Mouse (Mus musculus) forebrain, embryonic 12.5 days (tissue): ENCODE measurements at regions not wholly inside any gene's neighbourhood (a gene's known extent, or its start where the extent isn't known, plus 50 kb on each side); places are given as distances from the start of the nearest gene placed in this dataset.
A peak's percentile ranks its signal among the peaks of the same experiment; 100 is the strongest.
"Not testable (repeated sequence)": the region's sequence is repeated elsewhere in the genome, so short reads cannot be mapped to it uniquely, and the experiment has no call there.

Experiments used
- ATAC-seq: fragments of 200-750 bp; cut with Nextera tagmentation; 2 replicates; pipeline ENCODE4 v1.8.0; 2017; ENCODE audit warnings: moderate TSS enrichment; ENCODE audit not compliant: low FRiP score
- H3K27ac ChIP-seq: fragments of 300-500 bp; sonication (generic); 2 replicates; pipeline ENCODE4 v1.5.1; 2016; ENCODE audit warnings: mild to moderate bottlenecking
- H3K27me3 ChIP-seq: fragments of 300-500 bp; sonication (generic); 2 replicates; pipeline ENCODE4 v1.6.1; 2016; ENCODE audit warnings: mild to moderate bottlenecking
- H3K36me3 ChIP-seq: fragments of 300-500 bp; sonication (generic); replicated peaks from 2 replicates; pipeline ENCODE4 v1.6.1; 2016; ENCODE audit warnings: mild to moderate bottlenecking
- H3K4me1 ChIP-seq: fragments of 300-500 bp; sonication (generic); 2 replicates; pipeline ENCODE4 v1.6.1; 2016
- H3K4me2 ChIP-seq: fragments of 300-500 bp; sonication (generic); 2 replicates; pipeline ENCODE4 v1.6.1; 2016; ENCODE audit warnings: mild to moderate bottlenecking, moderate library complexity
- H3K4me3 ChIP-seq: fragments of 300-500 bp; sonication (generic); replicated peaks from 2 replicates; pipeline ENCODE4 v1.5.1; 2016; ENCODE audit warnings: mild to moderate bottlenecking
- H3K9ac ChIP-seq: fragments of 300-500 bp; sonication (generic); 2 replicates; pipeline ENCODE4 v1.6.1; 2016; ENCODE audit warnings: mild to moderate bottlenecking
- H3K9me3 ChIP-seq: fragments of 300-500 bp; sonication (generic); 2 replicates; pipeline ENCODE4 v1.6.1; 2016
- WGBS: fragments of 180-500 bp; shearing (Covaris S2); methylation state at CpG from one replicate; pipeline ENCODE4 v1.1.7; 2016; 5-methylcytosine and 5-hydroxymethylcytosine counted together

DNA sequence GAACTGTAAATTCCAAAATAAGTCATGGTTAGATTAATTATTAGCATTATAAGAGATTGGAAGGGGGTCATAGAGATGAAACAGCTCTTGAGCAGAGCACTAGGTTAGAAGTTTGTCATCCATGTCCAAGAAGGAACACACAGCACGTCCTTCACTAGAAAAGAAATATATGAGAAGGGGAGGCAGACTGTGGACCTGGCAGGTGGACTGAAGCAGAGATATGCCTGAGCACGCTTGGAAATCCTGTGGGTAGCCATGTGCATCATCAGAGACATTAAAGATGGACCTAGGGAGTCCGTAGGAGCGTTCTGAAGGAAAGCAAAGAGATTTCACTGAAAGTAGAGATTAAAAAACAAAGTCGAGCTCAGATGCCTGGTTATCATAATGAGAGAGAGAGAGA is 343.9 kb upstream of the Rgma start:
- Histone ChIP-seq H3K4me1 (peaks cover 4% of the 10 kb centered on the region), H3K4me3 (no peak overlapping the region), H3K9ac (no peak overlapping the region), H3K27me3 (no peaks in the 10 kb centered on the region), H3K9me3 (no peaks in the 10 kb centered on the region), H3K27ac (no peak overlapping the region), H3K36me3 (no peaks in the 10 kb centered on the region), H3K4me2 (no peak overlapping the region)
- WGBS, result 88% methylated on average over 5 of the region's 5 CpGs
- no peak for ATAC-seq

DNA sequence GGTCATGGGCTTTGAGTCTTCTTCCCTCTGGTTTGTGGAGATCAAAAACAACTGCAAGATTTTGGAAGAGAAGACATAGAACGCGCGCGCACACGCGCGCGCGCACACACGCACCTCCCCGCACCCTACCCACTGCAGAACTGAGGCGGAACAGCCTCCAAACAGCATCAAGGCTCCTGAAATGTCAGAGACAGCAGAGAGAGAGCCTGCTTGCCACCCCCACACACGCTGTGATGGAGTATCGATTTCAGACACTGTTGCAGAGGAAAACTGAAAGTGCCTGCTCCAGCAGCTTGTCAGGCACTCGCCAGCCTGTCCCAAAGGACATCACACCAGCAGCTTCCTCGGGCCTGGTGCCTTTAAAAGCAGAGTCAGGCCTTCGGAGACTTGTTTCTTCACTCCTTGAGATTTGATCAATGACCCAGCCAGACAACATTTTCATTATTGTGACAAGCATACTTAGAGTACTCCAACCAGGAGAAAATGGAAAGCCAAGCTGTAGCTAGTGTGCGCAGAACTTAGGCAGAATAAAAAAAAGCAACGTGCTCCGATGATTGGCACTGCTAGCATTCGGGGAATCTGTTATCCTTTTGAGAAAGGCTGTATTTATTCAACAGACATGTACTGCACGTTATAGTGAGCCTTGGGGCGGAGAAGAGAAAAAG is 342.9 kb upstream of the Rgma start:
- ATAC-seq, result no peak

DNA sequence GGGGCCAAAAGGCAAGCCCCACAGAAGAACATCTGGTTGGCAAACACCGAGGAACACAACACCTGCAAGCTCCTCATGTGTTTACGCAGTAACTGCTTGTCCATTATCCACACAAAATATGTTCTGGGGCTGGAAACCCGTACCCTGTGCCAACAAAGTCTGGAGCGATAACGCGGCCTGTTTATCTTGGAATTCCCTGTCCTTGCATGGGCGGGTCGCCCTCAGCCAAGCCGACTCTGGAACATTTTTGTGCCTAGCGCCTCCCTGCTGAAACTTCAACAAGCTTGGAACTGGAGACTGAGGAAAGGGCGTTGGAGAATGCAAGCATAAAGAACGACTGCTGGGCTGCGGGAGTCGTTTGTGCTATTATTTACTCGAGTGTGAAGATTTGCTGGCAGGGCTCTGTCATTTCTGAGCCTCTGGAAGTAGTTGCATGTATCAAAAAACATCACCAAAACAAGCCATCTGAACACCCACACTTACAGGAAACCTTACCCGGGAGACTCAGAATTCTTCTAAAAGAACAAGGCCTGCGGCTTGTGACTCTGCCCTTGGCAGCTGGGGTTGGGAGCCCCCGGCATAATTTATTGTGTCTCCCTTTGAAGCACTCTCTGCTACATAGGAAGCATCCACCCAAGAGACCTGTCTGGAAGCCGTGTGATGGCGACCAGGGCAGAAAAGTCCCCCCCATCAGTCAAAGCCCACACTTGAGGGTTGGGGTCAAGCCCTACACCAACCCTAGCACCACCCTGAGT is 338.3 kb upstream of the Rgma start:
- Histone ChIP-seq H3K9me3 (no peaks in the 10 kb centered on the region), H3K36me3 (no peaks in the 10 kb centered on the region), H3K27me3 (no peaks in the 10 kb centered on the region), H3K4me1 (peaks cover 11% of the 10 kb centered on the region), H3K27ac (no peak overlapping the region), H3K9ac (no peak overlapping the region), H3K4me3 (no peak overlapping the region), H3K4me2 (no peak overlapping the region)
- ATAC-seq, result no peak
- whole genome bisulfite sequencing, result 81% methylated on average over 20 of the region's 20 CpGs

More for the DNA sequence above, 342.9 kb upstream of the Rgma start:
- Histone ChIP-seq H3K9me3 (no peaks in the 10 kb centered on the region), H3K27ac (peak overlapping the region; percentile 19; the same call in 1 of the 2 replicates), H3K27me3 (no peaks in the 10 kb centered on the region), H3K9ac (no peak overlapping the region), H3K4me2 (no peak overlapping the region), H3K36me3 (no peaks in the 10 kb centered on the region), H3K4me3 (no peak overlapping the region), H3K4me1 (peaks cover 11% of the 10 kb centered on the region)
- 80% methylated on average over 23 of the region's 23 CpGs for WGBS

DNA sequence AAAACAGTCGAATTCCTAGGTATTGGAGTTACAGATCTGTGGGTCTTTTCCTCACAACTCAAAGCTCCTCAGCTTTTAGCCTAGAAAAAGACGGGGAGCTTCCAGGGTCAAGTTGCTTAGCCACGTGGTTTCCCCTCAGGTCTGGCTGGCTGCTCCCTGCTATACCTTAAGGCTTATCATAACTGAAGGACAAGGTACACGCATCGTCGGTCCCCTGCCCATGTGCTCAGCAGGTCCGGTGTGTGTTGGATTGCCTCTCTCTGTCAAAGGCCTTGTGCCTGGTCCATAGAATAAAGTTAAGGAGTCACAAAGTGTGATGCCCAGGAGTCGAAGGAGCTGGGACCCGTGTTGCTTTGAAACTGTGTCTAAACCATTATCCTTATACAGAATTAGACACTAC is 337.7 kb upstream of the Rgma start:
- 91% methylated on average over 9 of the region's 9 CpGs for WGBS
- ATAC-seq, result no peak
- H3K4me1 ChIP-seq, result peaks cover 7% of the 10 kb centered on the region; the same call in 1 of the 2 replicates
- H3K9me3 ChIP-seq, result no peaks in the 10 kb centered on the region
- H3K27me3 ChIP-seq, result no peaks in the 10 kb centered on the region
- no peaks in the 10 kb centered on the region for H3K36me3 ChIP-seq
- H3K9ac ChIP-seq, result no peak overlapping the region
- no peak overlapping the region for H3K4me2 ChIP-seq
- H3K27ac ChIP-seq, result no peak overlapping the region
- no peak overlapping the region for H3K4me3 ChIP-seq

DNA sequence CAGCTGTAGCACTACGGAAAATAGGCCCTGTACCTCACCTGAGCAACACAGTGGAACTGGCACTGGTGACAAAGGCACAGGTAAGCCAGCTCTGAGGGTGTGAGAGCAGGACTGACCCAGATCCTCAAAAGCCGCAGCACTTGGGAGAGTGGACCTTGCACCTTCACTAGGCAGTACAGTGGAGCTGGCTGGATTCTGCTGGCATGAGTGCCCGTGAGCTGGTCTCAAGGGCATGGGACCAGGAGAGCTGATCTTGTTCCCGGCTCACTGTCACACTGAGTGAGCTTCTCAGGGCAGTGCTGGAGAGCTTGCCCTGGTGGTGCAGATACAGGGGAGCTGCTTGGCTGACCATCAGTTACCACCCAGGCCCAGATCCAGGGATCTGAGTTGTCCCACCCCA is 335.4 kb upstream of the Rgma start:
- no peak overlapping the region for H3K27ac ChIP-seq
- H3K9me3 ChIP-seq, result no peaks in the 10 kb centered on the region; the same call in 1 of the 2 replicates
- H3K4me3 ChIP-seq, result no peak overlapping the region
- no peaks in the 10 kb centered on the region for H3K36me3 ChIP-seq
- H3K4me1 ChIP-seq, result peaks cover 7% of the 10 kb centered on the region; the same call in 1 of the 2 replicates
- no peaks in the 10 kb centered on the region for H3K27me3 ChIP-seq
- no peak for ATAC-seq
- WGBS, result 92% methylated on average over 4 of the region's 4 CpGs
- H3K9ac ChIP-seq, result no peak overlapping the region
- H3K4me2 ChIP-seq, result no peak overlapping the region

DNA sequence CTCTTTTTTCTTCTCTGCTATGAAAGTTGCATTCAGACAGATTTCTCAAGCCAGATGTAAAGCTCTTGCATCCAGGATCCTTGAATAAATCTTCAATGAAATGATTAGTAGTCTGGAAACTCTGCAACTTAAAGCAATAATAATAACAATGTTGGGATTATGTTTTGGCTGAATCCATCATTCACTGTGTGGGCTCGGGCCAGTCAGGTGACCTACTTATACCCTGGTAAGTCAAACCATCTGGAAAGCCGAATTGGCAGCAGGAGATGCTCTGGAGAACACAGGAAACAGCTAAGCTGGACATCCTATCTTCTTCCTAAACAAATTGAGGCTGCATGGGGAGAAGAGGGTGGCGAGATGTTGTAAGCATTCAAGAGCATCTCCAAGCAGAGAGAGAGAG is 331.0 kb upstream of the Rgma start:
- H3K36me3 ChIP-seq, result no peaks in the 10 kb centered on the region
- no peaks in the 10 kb centered on the region for H3K27me3 ChIP-seq
- ATAC-seq, result no peak
- WGBS, result 84% methylated on average over 3 of the region's 3 CpGs
- no peak overlapping the region for H3K27ac ChIP-seq
- H3K9me3 ChIP-seq, result no peaks in the 10 kb centered on the region; the same call in 1 of the 2 replicates
- H3K4me2 ChIP-seq, result no peak overlapping the region
- H3K4me1 ChIP-seq, result no peaks in the 10 kb centered on the region
- no peak overlapping the region for H3K9ac ChIP-seq
- no peak overlapping the region for H3K4me3 ChIP-seq

DNA sequence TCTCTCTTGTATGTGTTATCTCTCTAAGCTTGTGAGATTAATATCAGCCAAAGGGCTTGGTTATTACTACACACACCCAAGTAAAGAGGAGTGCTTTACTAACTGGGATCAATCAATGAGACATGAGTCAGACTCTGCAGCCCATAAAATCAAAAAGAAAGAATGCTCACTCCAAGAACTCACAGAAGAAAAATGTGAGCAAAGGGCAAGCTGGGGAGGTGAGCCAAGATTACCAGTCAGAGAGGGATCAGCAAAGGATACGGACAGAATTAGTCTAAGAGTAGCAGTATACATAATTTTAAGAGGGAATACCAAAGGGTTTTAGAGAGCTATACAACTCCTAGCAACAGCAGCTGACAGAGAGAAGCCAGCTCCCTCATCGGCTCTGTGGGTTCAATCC is 319.4 kb upstream of the Rgma start:
- no peak for ATAC-seq
- no peak overlapping the region for H3K4me3 ChIP-seq
- no peaks in the 10 kb centered on the region for H3K27me3 ChIP-seq
- no peak overlapping the region for H3K4me2 ChIP-seq
- WGBS, result 80% methylated on average over 2 of the region's 2 CpGs
- H3K36me3 ChIP-seq, result no peaks in the 10 kb centered on the region
- H3K27ac ChIP-seq, result no peak overlapping the region
- no peak overlapping the region for H3K9ac ChIP-seq
- no peaks in the 10 kb centered on the region for H3K4me1 ChIP-seq
- no peaks in the 10 kb centered on the region for H3K9me3 ChIP-seq

DNA sequence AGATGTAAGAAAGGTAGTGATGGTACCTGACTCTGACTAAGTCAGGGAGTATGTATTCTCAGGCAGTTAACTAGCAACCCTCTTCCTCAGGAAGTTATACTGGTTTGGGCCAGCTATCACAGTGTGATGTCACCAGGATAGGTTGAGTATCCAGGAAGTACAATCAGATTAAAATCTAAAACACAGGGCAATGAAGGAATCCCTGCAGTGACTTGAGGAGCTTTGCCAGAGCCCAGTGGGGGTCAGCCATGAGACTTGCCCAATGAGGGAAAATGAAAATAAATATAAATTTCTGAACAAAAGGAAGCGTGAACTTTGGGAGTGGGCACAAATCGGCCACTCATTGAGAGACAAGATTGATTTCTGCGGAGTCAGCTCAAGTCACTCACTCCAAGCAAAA is 311.8 kb upstream of the Rgma start:
- no peak for ATAC-seq
- Histone ChIP-seq H3K4me3 (no peak overlapping the region), H3K4me1 (no peaks in the 10 kb centered on the region), H3K9ac (no peak overlapping the region), H3K27me3 (no peaks in the 10 kb centered on the region), H3K36me3 (no peaks in the 10 kb centered on the region), H3K9me3 (no peaks in the 10 kb centered on the region), H3K4me2 (no peak overlapping the region), H3K27ac (no peak overlapping the region)
- WGBS, result 88% methylated on average over 3 of the region's 3 CpGs

DNA sequence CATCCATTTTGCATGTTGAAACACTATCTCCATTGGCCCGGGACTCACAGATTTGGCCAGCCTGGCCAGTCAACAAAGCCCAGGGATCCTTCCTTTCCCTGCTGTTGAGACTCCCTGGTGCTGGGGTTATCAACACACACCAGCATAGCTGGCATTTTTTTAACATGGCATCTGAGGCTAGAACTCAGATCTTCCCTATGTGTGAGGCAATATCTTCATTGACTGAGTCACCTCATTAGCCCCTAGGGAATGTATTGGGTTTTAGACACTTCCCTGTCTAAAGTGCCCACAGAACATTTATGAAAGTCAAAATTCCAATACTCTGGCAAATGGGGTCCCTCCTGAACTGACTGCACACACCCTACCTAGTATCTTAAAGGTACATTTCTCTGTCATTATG is 306.8 kb upstream of the Rgma start:
- no peaks in the 10 kb centered on the region for H3K36me3 ChIP-seq
- no peak overlapping the region for H3K4me3 ChIP-seq
- no peaks in the 10 kb centered on the region for H3K4me1 ChIP-seq
- H3K9ac ChIP-seq, result no peak overlapping the region
- no peak for ATAC-seq
- no peaks in the 10 kb centered on the region for H3K9me3 ChIP-seq
- no peaks in the 10 kb centered on the region for H3K27me3 ChIP-seq
- WGBS, result 90% methylated on average over 1 of the region's 1 CpGs
- H3K27ac ChIP-seq, result no peak overlapping the region
- H3K4me2 ChIP-seq, result no peak overlapping the region

DNA sequence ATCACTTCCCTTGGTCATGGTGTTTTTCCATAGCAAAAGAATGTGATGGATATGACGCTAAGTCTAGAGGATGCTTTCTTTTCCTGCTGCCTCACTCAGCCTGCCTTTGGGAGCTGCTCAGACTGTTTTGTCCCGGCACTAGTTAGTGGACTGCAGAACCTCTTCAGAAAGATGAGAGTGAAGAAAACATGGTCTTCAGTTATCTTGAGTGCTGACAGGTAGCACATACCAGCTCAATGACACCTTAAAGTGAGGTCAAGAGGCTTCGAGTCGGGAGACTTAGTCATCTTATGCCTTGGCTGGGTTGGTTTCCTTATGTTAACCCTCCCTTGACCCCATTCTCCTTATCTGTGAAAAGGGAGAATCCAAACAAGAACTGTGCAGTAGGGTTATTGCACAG is 306.0 kb upstream of the Rgma start:
- 92% methylated on average over 4 of the region's 4 CpGs for WGBS
- Histone ChIP-seq H3K9me3 (no peaks in the 10 kb centered on the region), H3K36me3 (no peaks in the 10 kb centered on the region), H3K27ac (no peak overlapping the region), H3K27me3 (no peaks in the 10 kb centered on the region), H3K9ac (no peak overlapping the region), H3K4me3 (no peak overlapping the region), H3K4me2 (no peak overlapping the region), H3K4me1 (no peaks in the 10 kb centered on the region)
- ATAC-seq, result no peak

DNA sequence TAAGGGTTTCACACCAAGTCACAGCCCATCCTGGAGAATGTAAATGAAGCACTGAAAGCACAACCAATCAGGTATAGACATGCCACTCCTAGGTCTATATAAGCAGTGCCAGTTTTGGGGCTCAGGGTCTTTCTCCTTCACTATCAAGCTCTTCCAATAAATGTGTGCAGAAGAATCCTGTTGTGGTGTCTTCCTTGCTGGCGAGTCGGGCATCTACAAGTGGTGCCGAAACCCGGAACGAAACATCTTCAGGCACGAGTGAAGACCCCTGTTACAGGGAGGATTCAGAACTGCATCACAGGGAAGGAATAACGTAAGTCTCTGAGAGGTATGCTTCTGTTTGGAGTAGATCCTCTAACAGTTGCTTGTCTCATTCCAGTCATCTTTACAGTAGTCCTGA is 299.9 kb upstream of the Rgma start:
- H3K27ac ChIP-seq, H3K9me3 ChIP-seq, H3K27me3 ChIP-seq, H3K9ac ChIP-seq, ATAC-seq, H3K36me3 ChIP-seq, H3K4me2 ChIP-seq, H3K4me1 ChIP-seq, H3K4me3 ChIP-seq: not testable (repeated sequence)
- 94% methylated on average over 7 of the region's 7 CpGs for WGBS

DNA sequence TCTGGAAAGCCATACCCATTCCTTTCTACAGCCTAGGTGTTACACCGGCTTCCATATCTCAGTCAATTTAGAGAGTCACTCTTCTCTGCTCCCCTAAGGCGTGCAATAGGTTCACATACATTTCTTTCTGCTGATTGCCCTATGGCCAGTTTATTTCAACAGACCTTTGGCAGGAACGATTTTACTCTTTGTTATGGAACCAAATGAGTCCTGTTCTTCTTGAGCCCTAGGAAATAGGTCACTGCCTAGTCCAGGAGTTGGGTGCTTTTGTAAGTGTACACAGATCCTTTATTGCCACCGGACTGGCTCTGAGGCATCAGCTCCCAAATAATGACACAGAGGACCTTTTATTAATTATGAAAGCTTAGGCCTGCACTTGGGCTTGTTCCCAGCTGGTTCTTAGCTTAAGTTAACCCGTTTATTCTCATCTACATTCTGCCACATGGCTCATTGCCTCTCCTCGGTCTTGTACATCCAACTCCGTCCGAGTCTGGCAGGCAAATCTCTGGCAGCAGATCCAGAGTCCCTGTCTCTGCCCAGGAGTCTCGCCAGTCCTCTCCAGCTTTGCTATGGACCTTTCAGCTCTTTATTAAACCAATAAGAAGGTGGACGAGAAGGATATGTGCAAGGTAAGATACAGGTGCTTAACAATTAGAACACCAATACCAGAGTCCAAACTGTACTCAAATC is 287.7 kb upstream of the Rgma start:
- no peaks in the 10 kb centered on the region for H3K27me3 ChIP-seq
- H3K9ac ChIP-seq, result no peak overlapping the region
- no peak overlapping the region for H3K4me3 ChIP-seq
- no peaks in the 10 kb centered on the region for H3K9me3 ChIP-seq
- WGBS, result 89% methylated on average over 10 of the region's 10 CpGs
- no peaks in the 10 kb centered on the region for H3K36me3 ChIP-seq
- no peaks in the 10 kb centered on the region for H3K4me1 ChIP-seq
- no peak overlapping the region for H3K27ac ChIP-seq
- H3K4me2 ChIP-seq, result no peak overlapping the region
- no peak for ATAC-seq
